Mouse (Mus musculus) splenic B cell, adult 2 months (primary cell): Measurements from ENCODE around the gene Thpo.

Source experiments
- DNase-seq: peaks from one replicate; pipeline ENCODE4 v3.0.0-alpha.2; 2011; ENCODE audit warnings: low read depth, low spot score
- H3K27me3 ChIP-seq: 2 replicates; pipeline ENCODE4 v1.6.1; 2012; ENCODE audit warnings: mild to moderate bottlenecking, low read length, moderate library complexity, mixed read lengths; ENCODE audit not compliant: control insufficient read depth, poor library complexity, insufficient read depth, severe bottlenecking
- H3K36me3 ChIP-seq: 2 replicates; pipeline ENCODE4 v1.6.1; 2012; ENCODE audit warnings: mild to moderate bottlenecking, low read length, moderate library complexity, mixed read lengths; ENCODE audit not compliant: control insufficient read depth, poor library complexity, insufficient read depth, severe bottlenecking

Gene Thpo

DNA sequence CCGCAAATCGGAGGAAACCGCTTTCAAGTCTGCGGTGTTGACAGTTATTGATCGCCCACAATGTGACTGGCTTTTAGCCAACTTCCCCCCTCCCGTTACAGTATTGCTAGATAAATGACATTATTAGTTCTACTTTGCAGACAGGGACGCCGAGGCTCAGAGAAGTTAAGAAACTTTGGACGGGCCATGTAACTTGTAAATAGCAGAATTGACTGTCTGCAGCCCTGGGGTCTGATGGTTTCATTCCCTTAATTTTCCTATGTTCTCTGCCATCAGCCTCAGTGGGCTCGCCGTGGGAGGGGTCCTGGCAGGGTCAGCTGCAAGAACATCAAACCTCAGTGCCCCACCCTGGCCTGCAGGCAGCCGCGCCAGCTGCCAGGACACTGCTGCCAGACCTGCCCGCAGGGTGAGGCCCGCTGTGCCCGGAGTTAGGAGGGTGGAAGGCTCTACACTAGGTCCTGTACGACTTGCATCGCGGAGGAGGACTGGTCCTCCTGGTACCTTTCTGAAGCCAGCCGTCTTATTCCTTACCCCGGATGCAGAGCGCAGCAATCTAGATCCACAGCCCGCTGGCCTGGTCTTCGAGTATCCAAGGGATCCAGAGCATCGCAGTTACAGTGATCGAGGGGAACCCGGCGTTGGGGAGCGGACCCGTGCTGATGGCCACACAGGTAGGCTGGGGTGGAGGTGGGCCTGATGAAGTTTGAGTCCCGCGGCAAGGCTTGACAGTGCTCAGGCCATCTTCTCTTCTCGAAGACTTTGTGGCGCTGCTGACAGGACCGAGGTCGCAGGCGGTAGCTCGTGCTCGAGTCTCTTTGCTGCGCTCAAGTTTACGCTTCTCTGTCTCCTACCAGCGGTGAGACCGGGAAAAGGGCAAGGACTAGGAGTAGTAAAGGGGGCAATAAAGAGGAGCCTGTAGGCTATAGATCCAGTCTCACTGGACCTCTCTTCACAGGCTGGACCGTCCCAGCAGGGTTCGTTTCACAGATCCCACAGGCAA, at the start of gene Thpo:
Gene Thpo (minus strand): TSS at position 781 of the 1,000 bp plus-strand sequence.
- peaks cover 2% of the 10 kb centered on the region for H3K27me3 ChIP-seq
- no peak for DNase-seq

DNA sequence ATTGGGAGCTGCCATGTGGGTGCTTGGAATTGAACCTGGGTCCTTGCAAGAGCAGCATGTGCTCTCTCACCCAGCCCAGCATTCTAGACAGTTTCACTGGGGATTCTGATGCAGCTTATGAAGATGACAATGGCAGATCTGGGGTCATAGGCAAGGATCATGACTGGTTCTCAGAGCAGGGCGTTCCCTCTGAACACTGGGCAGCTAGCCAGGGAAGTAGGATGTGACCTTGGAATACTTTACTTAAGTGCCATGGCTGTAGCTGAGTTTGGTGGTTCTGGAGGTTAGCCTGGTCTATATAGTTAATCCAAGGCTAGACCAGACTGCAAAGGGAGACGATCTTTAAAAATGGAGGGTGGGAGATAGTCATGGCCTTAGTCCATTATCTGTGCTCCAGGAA, 49.6 kb upstream of the Thpo start:
- no peak for DNase-seq
- Histone ChIP-seq H3K36me3 (no peaks in the 10 kb centered on the region), H3K27me3 (no peaks in the 10 kb centered on the region; the same call in 1 of the 2 replicates)

More for the DNA sequence above, at the start of gene Thpo:
- H3K36me3 ChIP-seq = no peaks in the 10 kb centered on the region

DNA sequence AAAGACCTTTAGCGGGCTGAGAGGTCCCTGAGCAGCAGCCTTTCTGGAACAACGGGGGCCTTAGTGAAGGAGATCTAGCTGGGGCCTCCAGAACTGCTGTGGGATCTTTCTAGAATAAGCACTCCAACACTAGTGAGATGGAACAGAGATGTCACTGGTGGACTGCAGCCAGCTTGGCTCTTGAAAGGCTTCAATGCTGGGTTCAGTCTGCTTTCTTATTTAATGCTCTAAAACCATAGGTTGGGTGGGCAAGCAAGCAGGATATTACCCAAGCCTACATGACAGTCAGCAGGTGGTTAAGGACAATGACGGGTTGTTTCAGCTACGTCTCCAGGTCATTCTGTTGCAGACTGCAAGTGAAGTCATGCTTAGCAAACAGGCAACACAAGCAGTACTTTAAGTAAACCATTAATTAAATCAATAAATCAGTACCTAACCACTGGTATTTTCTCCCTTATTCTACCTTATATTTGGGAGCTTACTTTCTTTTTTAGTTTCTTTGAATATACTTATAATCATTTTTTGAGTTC, 46.9 kb upstream of the Thpo start:
- no peak for DNase-seq
- Histone ChIP-seq H3K27me3 (no peaks in the 10 kb centered on the region; the same call in 1 of the 2 replicates), H3K36me3 (no peaks in the 10 kb centered on the region)

DNA sequence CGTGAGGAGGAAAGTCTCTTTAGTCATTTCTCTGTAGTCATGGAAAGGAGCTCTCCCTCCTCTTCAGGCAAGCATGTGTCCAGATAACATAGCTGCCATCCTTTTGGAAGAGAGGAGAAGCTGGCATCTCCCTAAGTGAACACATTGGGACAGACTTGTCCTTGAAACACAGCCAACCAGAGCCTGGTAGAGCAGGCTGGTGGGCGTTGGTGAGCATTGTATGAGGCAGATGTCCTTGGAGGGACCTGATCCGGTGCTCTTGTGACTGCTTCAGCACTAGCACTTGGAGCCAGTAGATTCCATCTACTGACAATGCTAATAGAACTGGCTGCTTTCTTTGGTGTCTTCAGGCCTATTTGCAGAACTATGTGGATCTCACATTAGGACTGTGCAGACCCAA, 45.5 kb upstream of the Thpo start:
- H3K27me3 ChIP-seq = no peaks in the 10 kb centered on the region
- DNase-seq = no peak
- H3K36me3 ChIP-seq = no peaks in the 10 kb centered on the region

DNA sequence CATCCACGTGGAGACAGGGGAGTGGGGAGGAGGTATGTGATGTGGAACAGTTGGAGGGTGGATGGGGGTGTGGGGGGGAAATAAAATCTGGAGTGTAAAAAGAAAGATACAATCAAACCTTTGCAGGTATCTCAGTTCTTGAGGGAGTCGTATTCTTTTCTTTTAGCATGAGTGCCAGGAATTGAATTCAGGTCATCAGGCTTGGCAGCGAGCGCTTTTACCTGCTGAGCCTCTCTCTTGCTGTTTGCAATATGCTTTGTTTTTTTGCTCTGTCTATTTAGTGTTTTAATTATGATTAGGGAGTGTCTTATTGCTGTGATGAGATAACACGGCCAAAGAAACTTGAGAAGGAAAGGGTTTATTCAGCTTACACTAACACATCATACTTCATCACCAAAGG, 40.7 kb upstream of the Thpo start:
- Histone ChIP-seq H3K36me3 (no peaks in the 10 kb centered on the region), H3K27me3 (no peaks in the 10 kb centered on the region)
- DNase-seq = no peak

DNA sequence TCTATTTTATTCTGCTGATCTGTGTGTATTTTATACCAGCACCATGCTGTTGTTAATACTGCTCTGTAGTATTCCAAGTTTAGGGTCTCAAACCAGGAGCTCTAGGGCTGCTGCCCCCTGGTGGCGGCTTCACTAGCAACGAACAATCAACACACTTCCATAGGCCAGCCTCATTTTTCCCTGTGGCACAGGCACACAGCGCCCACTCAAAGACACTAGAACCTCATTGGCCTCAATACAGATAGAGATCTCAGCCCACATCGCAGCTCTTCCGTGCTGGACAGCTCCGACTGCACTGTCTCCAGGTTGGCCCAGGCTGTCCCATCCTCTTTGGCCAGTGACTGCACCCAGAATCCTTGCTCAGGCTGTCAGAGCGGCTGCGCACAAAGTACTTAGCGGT, 30.9 kb upstream of the Thpo start:
- no peaks in the 10 kb centered on the region for H3K36me3 ChIP-seq
- no peaks in the 10 kb centered on the region for H3K27me3 ChIP-seq
- peak; percentile 71 for DNase-seq

DNA sequence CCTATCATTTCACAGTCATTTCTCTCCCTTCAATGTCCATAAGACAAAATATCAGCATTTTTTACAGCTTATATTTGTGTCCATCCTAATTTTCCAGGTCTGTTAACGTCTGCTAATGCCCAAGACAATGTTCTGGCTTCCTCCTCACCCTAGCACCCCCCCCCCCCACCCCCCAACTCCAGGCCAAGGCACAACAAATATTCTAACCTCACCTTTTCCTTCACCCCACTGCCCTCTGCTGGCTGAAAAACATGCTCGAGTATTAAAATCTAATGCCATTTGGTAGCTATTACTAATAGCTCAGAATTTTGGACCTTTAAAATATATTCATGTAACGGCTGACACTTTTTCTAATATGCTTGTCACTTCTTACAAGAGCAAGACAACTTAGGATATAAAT, 27.4 kb upstream of the Thpo start:
- H3K36me3 ChIP-seq = no peaks in the 10 kb centered on the region
- DNase-seq = peak; percentile 62
- H3K27me3 ChIP-seq = no peaks in the 10 kb centered on the region

DNA sequence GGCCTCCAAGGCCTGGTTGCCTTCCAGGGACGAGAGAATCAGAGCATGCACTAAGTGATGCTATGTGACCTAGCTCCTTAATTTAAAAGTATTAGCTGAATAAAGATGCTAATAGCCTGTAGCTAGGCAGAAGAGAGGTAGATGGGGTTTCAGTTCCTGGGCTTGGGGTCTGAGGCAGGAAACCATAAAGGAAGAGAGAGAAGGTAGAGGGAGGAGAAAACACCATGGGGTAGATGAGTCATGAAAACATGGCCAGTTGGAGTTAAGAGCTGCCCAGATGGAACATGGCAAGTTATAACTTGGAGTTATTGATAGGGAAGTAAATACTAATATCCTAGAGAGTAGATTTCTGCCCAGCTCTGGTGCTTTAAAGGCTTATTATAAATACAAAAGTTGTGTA, 23.1 kb upstream of the Thpo start:
- DNase-seq = no peak
- H3K36me3 ChIP-seq = no peaks in the 10 kb centered on the region
- H3K27me3 ChIP-seq = no peaks in the 10 kb centered on the region

DNA sequence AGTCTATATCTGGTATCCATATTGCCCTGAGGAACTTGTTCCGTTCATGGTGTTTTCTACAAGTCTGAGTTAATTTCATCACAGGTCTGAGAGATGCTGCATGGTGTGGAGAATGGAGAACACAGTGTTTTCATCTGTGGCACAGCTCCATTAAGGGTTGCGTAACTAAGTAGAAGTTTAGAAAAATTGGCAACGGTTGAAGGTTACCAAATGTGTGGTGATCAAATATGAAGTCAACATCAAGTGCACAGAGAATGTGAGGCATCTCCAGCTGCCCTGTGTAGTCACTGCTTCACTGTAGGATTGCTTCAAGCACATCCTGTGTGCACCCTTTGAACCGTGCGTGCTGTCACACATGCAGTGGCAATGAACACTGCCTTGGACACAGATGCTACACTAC, 21.7 kb upstream of the Thpo start:
- H3K27me3 ChIP-seq = no peaks in the 10 kb centered on the region
- no peak for DNase-seq
- no peaks in the 10 kb centered on the region for H3K36me3 ChIP-seq

DNA sequence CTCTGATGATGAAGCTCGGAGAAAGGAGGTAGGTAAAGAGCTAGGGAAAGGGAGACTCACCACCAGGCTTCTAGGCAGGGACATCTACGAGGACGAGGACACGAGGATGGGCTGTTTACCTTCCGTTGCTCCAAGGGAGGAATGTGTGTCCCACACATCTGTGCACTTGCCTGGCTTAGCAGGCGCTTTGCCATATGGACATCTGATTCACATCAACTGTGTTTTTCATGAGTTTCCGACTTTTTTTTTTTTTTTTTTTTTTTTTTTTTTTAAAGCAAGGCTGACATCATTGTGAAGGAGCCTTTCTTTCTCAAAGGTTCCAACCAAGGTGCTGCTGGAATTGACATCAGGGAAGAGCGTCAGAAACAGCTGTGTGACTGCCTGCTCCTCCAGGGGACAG, 16.2 kb upstream of the Thpo start:
- no peak for DNase-seq
- peaks cover 2% of the 10 kb centered on the region; the same call in 1 of the 2 replicates for H3K27me3 ChIP-seq
- no peaks in the 10 kb centered on the region for H3K36me3 ChIP-seq

DNA sequence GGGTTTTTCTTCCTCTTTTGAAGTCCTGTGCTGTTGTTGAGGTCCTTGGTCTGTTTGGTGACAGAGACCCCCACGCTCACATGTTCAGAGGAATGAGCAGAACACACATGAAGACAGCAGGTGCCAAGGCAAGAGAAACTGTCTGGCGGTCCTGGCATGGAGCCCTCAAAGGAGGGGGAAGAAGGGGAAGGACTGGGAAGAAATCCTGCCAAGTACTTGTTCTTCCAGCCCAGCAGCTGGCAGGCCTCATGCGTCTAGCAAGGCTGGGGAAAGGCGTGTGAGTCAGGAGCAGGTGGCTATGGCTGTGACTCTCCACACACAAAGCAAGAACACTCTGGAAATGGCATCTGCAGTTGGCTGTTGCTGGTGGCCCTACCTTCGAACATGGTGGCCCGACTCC, 12.3 kb upstream of the Thpo start:
- H3K27me3 ChIP-seq = peaks cover 2% of the 10 kb centered on the region; the same call in 1 of the 2 replicates
- no peak for DNase-seq
- no peaks in the 10 kb centered on the region for H3K36me3 ChIP-seq

DNA sequence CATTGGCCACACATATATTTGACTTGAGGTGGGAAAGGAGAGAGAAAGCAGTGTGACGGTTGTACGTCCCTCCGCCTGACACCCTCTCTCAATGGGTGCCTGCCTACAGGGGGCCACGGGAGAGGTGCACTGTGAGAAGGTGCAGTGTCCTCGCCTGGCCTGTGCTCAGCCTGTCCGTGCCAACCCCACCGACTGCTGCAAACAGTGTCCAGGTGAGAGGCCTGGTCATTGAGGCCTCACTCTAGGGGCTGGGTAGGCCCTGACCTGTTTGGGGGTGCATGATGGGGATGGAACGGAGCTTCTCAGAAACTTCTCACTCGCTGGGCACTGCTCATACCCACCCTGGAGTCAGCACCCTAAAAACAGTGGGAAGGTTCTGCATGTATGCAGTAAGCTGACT, 5.5 kb upstream of the Thpo start:
- Histone ChIP-seq H3K36me3 (no peaks in the 10 kb centered on the region), H3K27me3 (no peaks in the 10 kb centered on the region)
- DNase-seq = no peak

DNA sequence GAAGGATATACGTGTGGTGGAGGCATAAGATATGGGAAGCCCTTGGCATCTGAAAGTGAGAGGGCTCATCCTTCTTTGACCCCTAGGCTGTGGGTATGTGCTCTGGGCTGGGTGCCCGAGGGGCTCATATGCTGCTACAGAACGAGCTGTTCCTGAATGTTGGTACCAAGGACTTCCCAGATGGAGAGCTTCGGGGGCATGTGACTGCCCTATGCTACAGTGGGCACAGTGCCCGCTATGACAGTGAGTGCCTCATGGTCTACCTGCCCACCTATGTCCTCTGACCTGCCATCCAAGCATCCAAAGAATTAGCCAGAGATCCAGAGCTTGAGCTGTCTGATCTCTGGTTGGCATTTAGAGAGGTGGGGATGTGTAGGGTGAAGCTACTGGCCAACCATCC, 2.5 kb upstream of the Thpo start:
- DNase-seq = no peak
- peaks cover 2% of the 10 kb centered on the region for H3K27me3 ChIP-seq
- H3K36me3 ChIP-seq = no peaks in the 10 kb centered on the region

DNA sequence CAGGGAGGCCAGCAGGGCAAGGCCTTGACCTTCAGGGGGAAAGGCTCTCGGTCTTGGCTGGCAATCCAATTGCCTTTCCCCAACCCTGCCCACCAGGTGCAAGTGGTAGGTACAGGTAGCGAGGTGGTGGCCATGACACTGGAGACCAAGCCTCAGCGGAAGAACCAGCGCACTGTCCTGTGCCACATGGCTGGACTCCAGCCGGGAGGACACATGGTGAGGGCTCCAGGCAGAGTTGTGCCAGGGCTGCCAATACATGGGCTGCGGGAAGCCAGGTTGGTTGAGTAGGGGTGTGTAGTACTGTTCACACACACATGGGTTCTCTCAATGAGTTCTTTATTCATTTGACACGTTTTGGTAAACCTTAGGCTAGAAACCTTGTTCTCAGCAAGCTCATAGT, 1.9 kb upstream of the Thpo start:
- no peak for DNase-seq
- Histone ChIP-seq H3K36me3 (no peaks in the 10 kb centered on the region), H3K27me3 (peaks cover 2% of the 10 kb centered on the region)

DNA sequence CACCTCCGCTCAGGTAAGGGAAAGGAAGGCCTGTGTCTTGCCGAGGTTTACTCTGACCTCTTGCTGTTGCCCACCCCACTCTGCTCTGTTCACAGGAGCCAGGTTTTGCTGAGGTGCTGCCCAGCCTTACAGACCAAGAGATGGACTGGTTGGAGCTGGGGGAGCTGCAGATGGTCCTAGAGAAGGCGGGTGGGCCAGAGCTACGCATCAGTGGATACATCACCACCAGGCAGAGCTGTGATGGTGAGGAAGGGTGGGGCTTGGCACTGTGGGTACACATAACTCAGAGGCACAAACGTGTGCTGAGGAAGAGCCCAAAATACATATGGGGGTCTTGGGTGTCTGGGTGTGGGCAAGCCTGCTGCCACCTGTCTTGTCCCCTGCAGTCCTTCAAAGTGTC, 1.3 kb upstream of the Thpo start:
- no peaks in the 10 kb centered on the region for H3K36me3 ChIP-seq
- DNase-seq = no peak
- peaks cover 2% of the 10 kb centered on the region for H3K27me3 ChIP-seq
